Mouse (Mus musculus) heart, adult 2 months (tissue): ENCODE results near the gene Olfr703.

Experiments used
- CTCF ChIP-seq: fragments of 200-600 bp; IDR thresholded peaks from 2 replicates; pipeline ENCODE4 v1.8.1; 2022; ENCODE audit warnings: antibody characterized with exemption, mild to moderate bottlenecking, moderate library complexity
- POLR2A ChIP-seq: fragments of 200-500 bp; IDR thresholded peaks from 2 replicates; pipeline ENCODE4 v1.6.1; 2011; ENCODE audit warnings: mild to moderate bottlenecking, low read depth, low read length, control low read depth; ENCODE audit not compliant: insufficient read depth

GRCm38 (mm10) chr7:106843060-106843459 lies at the start of gene Olfr703:
- TF ChIP-seq CTCF (no peak), POLR2A (no peak)
